Mouse (Mus musculus): Measurements from ENCODE around the gene Pdzk1ip1. TPM values are rescaled to one million over a fixed set of nuclear protein-coding genes. Genes with fewer than 3 reads are reported as not detected.

Pdzk1ip1 gene
- total and polyA plus RNA-seq, 2 experiments from 2014 or later, result 2.4 TPM; not detected in 1

DNA sequence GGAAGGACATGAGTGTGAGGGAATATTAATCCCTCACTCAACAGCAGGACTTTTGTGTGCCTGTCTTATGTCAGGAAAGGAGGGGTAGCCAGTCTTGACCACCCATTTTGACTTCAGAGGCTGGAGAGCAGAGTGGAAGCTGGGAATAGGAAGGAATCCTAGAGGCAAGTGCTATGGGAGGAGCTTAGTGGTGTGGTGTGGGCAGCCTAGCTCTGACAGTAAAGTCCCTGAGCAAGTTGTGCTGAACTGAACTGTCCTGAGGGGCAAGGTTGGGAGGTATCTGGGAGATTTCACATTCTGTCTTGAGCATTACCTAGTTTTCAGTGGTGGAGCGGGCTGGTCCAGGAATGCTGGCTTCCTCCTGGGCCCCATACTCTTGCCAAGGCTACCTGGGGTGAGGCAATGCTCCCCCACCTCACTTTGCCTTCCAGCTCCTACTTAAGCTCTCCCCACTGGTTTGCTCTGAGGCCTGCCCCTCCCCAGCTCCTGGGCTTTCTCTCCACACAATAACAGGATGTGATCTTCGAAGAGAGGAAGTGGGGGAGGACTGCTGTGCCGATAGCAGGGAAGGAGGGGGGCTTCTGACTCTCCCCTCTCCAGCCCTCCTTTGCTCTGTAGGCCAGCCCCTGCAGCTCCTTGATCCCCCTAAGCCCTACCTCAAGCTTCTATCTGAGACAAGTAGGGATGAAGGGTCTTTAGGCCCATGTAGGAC is 13.1 kb upstream of the Pdzk1ip1 start:
- no peak for TF ChIP-seq CTCF (IDR thresholded peaks at IDR 0.05; ENCODE audit: low read depth)
- ATAC-seq (no peak), DNase-seq (no peak)
- 54% methylated on average over 3 of the region's 3 CpGs for WGBS
- Histone ChIP-seq H3K4me3 (ENCODE audit: low read depth, low read length) (no peak overlapping the region), H3K27me3 (ENCODE audit: insufficient read depth, low read length) (no peaks in the 10 kb centered on the region), H3K9me3 (ENCODE audit: low read length) (no peaks in the 10 kb centered on the region), H3K9ac (no peak overlapping the region), H3K4me2 (ENCODE audit: low read depth) (no peak overlapping the region), H3K27ac (ENCODE audit: low read depth, low read length) (no peak overlapping the region), H3K36me3 (ENCODE audit: insufficient read depth) (no peaks in the 10 kb centered on the region), H3K4me1 (ENCODE audit: insufficient read depth) (0 out of 2 replicates have a peak, but pooled peaks cover 5% of the 10 kb centered on the region)

DNA sequence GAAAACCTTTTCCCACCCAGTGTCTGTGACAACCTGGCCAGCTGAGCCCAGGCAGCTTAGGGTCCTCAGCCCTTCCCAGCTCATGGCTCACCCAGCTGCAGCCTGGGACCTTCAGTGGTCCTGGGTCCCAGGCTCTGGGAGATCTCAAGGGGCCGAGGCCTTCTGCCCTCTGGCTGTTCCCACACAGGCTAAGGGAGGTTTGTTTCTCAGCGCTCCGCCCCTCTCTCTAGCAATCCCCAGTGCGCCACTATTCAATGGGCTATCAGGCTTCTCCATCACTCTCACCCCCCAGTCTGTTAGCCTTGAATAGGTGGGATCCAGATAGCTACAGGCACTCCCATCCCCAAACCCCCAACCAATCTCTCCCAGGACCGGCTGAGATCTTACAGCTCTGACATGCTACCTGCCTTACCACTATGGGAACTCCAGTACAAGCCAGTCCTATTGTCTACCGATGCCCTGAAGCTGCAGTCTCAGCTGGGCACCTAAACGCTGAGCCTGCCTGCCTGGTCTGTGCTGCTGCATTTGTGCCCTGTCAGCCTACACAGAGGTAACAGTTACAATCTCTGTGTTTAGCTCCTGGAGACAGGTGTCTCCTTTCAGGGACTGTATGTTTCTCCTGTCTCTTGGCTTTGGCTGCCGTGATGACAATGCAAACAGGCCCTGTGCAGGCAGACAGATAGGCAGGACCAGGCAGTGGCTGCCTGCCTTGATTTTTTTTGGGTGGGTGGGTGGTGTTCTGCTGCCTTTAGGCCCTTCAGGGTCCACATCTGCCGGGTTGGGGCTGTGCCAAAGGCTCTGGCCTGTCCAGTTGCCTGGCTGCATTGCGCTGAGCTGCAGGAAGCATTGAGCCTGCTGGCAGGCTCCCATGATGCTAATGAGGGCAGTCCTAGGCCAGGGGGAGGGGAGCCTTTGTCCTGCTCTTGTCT is 9.4 kb upstream of the Pdzk1ip1 start:
- 20% methylated on average over 10 of the region's 10 CpGs for WGBS
- H3K27ac ChIP-seq (ENCODE audit: low read depth, low read length), result no peak overlapping the region
- no peak for TF ChIP-seq CTCF (IDR thresholded peaks at IDR 0.05; ENCODE audit: low read depth)
- H3K4me2 ChIP-seq (ENCODE audit: low read depth), result no peak overlapping the region
- no peak overlapping the region for H3K4me3 ChIP-seq (ENCODE audit: low read depth, low read length)
- ATAC-seq (peak; percentile 77), DNase-seq (peak; percentile 35)
- 0 out of 2 replicates have a peak, but pooled peaks cover 5% of the 10 kb centered on the region for H3K4me1 ChIP-seq (ENCODE audit: insufficient read depth)
- H3K36me3 ChIP-seq (ENCODE audit: insufficient read depth), result no peaks in the 10 kb centered on the region
- H3K27me3 ChIP-seq (ENCODE audit: insufficient read depth, low read length), result no peaks in the 10 kb centered on the region
- no peaks in the 10 kb centered on the region for H3K9me3 ChIP-seq (ENCODE audit: low read length)
- no peak overlapping the region for H3K9ac ChIP-seq

DNA sequence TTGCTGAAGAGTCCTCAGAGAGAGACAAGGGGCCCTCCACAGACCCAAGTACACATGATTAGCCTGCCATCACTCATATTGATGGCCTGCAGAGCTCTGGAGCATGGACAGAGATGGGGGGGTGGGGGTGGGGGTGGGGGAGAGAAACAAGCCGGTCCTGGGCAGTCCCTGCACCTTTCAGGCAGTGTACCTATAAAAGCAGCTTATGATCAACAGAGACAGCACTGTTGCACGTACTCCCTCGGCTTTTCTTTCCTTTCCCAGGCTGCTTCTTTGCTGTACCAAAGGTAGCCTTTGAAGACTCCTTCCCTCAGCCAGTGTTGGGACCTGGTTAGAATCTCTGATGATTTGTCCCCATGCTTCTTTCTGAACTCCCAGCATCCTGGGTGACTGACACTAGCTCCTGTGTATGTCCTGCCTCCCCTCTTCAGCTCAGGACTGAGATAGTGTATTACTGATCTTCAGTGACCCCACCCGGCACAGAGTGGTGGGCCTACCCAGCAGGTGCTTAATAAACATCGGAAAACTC is 8.6 kb upstream of the Pdzk1ip1 start:
- WGBS, result 13% methylated on average over 5 of the region's 5 CpGs
- Histone ChIP-seq H3K4me2 (ENCODE audit: low read depth) (no peak overlapping the region), H3K27me3 (ENCODE audit: insufficient read depth, low read length) (no peaks in the 10 kb centered on the region; the same call in 1 of the 2 replicates), H3K27ac (ENCODE audit: low read depth, low read length) (no peak overlapping the region), H3K36me3 (ENCODE audit: insufficient read depth) (no peaks in the 10 kb centered on the region), H3K9me3 (ENCODE audit: low read length) (no peaks in the 10 kb centered on the region), H3K4me1 (ENCODE audit: insufficient read depth) (0 out of 2 replicates have a peak, but pooled peaks cover 5% of the 10 kb centered on the region), H3K4me3 (ENCODE audit: low read depth, low read length) (no peak overlapping the region), H3K9ac (no peak overlapping the region)
- DNase-seq (no peak), ATAC-seq (no peak; the same call in 1 of the 2 replicates)
- no peak for TF ChIP-seq CTCF (IDR thresholded peaks at IDR 0.05; ENCODE audit: low read depth)

DNA sequence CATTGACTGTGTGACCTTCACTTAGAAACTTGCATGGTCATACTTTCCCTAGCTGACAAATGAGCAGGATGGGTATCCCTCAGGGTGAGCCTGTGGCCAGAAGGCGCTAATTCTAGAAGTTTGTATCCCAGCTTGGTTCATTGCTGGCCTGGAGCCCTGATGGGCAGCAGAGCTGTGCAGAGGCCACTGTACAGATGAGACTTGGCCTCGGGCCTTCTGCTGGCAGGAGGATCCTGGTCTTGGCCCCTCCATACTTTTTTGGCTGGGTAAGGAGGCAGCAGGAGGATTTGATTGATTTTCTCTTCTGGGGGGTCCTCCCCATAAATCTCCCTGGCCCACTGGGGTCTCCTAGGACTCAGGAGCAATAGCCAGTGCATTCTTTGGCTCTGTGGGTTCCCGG is 5.5 kb upstream of the Pdzk1ip1 start:
- TF ChIP-seq CTCF (IDR thresholded peaks at IDR 0.05; ENCODE audit: low read depth), result no peak
- peaks cover 4% of the 10 kb centered on the region for H3K27me3 ChIP-seq (ENCODE audit: insufficient read depth, low read length)
- ATAC-seq, result no peak
- H3K4me3 ChIP-seq (ENCODE audit: low read depth, low read length), result no peak overlapping the region
- no peak overlapping the region for H3K9ac ChIP-seq
- H3K4me1 ChIP-seq (ENCODE audit: insufficient read depth), result 0 out of 2 replicates have a peak, but pooled peaks cover 5% of the 10 kb centered on the region
- H3K36me3 ChIP-seq (ENCODE audit: insufficient read depth), result no peaks in the 10 kb centered on the region
- no peak overlapping the region for H3K4me2 ChIP-seq (ENCODE audit: low read depth)
- H3K27ac ChIP-seq (ENCODE audit: low read depth, low read length), result no peak overlapping the region
- WGBS, result 71% methylated on average over 3 of the region's 3 CpGs
- no peaks in the 10 kb centered on the region for H3K9me3 ChIP-seq (ENCODE audit: low read length)
- DNase-seq, result no peak

DNA sequence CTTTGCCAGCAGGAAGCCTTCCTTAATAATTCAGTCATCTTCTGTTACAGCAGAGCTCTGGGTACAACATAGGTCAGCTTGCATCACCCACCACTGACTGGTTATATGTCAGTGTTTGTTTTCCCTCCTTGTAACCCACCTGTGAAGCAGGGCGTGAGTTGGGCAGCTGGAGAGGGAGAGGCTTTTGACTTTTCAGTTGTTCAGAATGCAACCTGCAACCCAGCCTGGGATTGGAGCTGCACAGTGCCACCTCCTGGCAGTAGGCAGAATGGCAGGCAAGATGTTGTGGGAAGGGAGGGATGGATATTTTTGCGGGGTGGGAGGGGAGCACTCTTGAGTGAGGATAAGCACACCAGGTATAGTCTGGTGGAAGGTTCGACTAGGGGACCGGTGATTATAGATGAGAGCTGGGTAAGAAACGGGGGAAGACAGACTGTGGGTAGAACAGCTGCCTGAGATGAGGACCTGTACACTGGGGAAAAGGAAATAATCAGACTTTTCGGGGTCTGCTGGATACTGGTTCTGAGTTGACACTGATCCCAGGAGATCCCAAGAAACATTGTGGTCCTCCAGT is 2.9 kb upstream of the Pdzk1ip1 start:
- H3K9me3 ChIP-seq (ENCODE audit: low read length), result no peaks in the 10 kb centered on the region
- H3K36me3 ChIP-seq (ENCODE audit: insufficient read depth), result no peaks in the 10 kb centered on the region
- H3K27ac ChIP-seq (ENCODE audit: low read depth, low read length), result no peak overlapping the region
- no peak overlapping the region for H3K4me2 ChIP-seq (ENCODE audit: low read depth)
- H3K4me1 ChIP-seq (ENCODE audit: insufficient read depth), result no peaks in the 10 kb centered on the region
- H3K27me3 ChIP-seq (ENCODE audit: insufficient read depth, low read length), result peaks cover 4% of the 10 kb centered on the region
- DNase-seq, result peak; percentile 70
- H3K4me3 ChIP-seq (ENCODE audit: low read depth, low read length), result no peak overlapping the region
- TF ChIP-seq CTCF (IDR thresholded peaks at IDR 0.05; ENCODE audit: low read depth), result peak; percentile 94
- 25% methylated on average over 6 of the region's 6 CpGs for WGBS
- peak; percentile 38 for ATAC-seq
- no peak overlapping the region for H3K9ac ChIP-seq

DNA sequence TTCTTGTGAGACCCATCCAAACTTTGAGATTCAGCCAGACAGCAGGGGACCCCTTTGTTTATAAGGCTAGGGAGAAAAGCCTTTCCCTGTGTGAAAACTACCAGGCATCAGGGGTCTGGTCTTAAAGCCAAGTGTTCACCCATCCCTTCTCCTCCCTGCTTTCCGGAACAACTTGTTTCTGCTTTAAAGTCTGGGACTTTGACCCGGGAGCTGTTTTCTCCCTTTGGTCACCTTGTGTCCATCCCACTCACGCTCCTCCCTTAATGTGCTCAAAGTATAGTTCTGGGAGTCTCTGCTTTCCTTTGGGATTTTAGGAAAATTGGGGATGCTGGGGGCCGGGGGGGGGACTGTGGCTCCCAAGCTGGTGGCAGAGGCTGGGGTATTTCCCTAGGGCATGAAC is 2.3 kb upstream of the Pdzk1ip1 start:
- TF ChIP-seq CTCF (IDR thresholded peaks at IDR 0.05; ENCODE audit: low read depth), result no peak
- ATAC-seq (no peak), DNase-seq (no peak)
- Histone ChIP-seq H3K27ac (ENCODE audit: low read depth, low read length) (no peak overlapping the region), H3K9me3 (ENCODE audit: low read length) (no peaks in the 10 kb centered on the region), H3K36me3 (ENCODE audit: insufficient read depth) (no peaks in the 10 kb centered on the region), H3K9ac (no peak overlapping the region), H3K4me3 (ENCODE audit: low read depth, low read length) (no peak overlapping the region), H3K4me1 (ENCODE audit: insufficient read depth) (no peaks in the 10 kb centered on the region), H3K27me3 (ENCODE audit: insufficient read depth, low read length) (peaks cover 4% of the 10 kb centered on the region), H3K4me2 (ENCODE audit: low read depth) (no peak overlapping the region)
- 74% methylated on average over 4 of the region's 4 CpGs for WGBS
